Mouse (Mus musculus): ENCODE results near the gene Timm9. TPM values are rescaled to one million over a fixed set of nuclear protein-coding genes. Genes with fewer than 3 reads are reported as not detected.
A peak's percentile ranks its signal among the peaks of the same experiment; 100 is the strongest.

Timm9 gene
- 101 TPM in 2 replicates for polyA plus RNA-seq (2015; fragmentation: Nextera tagmentation; extraction: Ambion mirVana)

GRCm38 (mm10) chr12:71136130-71136973 lies at the start of gene Timm9, which contains the start of gene 2700049A03Rik:
Gene Timm9 (minus strand): TSS chr12:71136684.
Gene 2700049A03Rik (plus strand): TSS chr12:71136848.
- WGBS, result under 1% methylated on average over 52 of the region's 52 CpGs
- no peaks in the 10 kb centered on the region for H3K9me3 ChIP-seq (ENCODE audit: control insufficient read depth, low read length)

GRCm38 (mm10) chr12:71184396-71184795 lies 47.9 kb upstream of the Timm9 start:
- Histone ChIP-seq H3K4me1 (ENCODE audit: control insufficient read depth, insufficient read depth, low read length) (no peaks in the 10 kb centered on the region), H3K27me3 (replicated peaks; ENCODE audit: control insufficient read depth, insufficient read depth, low read length) (no peaks in the 10 kb centered on the region), H3K4me3 (ENCODE audit: low read length) (no peak overlapping the region), H3K9ac (ENCODE audit: low read depth, low read length) (no peak overlapping the region), H3K4me2 (ENCODE audit: low read depth, low read length) (no peak overlapping the region), H3K9me3 (ENCODE audit: control insufficient read depth, low read length) (no peaks in the 10 kb centered on the region), H3K27ac (ENCODE audit: low read length) (no peak overlapping the region), H3K36me3 (ENCODE audit: control insufficient read depth, insufficient read depth, low read length) (peaks cover 6% of the 10 kb centered on the region)
- no peak for ATAC-seq
- 98% methylated on average over 4 of the region's 4 CpGs for WGBS

More at GRCm38 (mm10) chr12:71136130-71136973, at the start of gene Timm9, which contains the start of gene 2700049A03Rik:
- Histone ChIP-seq H3K4me2 (ENCODE audit: low read depth, low read length) (peak within 1 kb of the TSS; percentile 94), H3K4me3 (ENCODE audit: low read length) (peak within 1 kb of the TSS; percentile 99), H3K9ac (ENCODE audit: low read depth, low read length) (peak within 1 kb of the TSS; percentile 97), H3K4me1 (ENCODE audit: control insufficient read depth, insufficient read depth, low read length) (peaks cover 9% of the 10 kb centered on the region), H3K27me3 (replicated peaks; ENCODE audit: control insufficient read depth, insufficient read depth, low read length) (no peaks in the 10 kb centered on the region), H3K36me3 (ENCODE audit: control insufficient read depth, insufficient read depth, low read length) (peaks cover 5% of the 10 kb centered on the region), H3K27ac (ENCODE audit: low read length) (peak within 1 kb of the TSS; percentile 73)
- peak; percentile 93 for ATAC-seq

GRCm38 (mm10) chr12:71183736-71184135 lies 47.3 kb upstream of the Timm9 start:
- Histone ChIP-seq H3K27ac (ENCODE audit: low read length) (no peak overlapping the region), H3K4me1 (ENCODE audit: control insufficient read depth, insufficient read depth, low read length) (no peaks in the 10 kb centered on the region), H3K9me3 (ENCODE audit: control insufficient read depth, low read length) (no peaks in the 10 kb centered on the region), H3K4me2 (ENCODE audit: low read depth, low read length) (no peak overlapping the region), H3K9ac (ENCODE audit: low read depth, low read length) (no peak overlapping the region), H3K27me3 (replicated peaks; ENCODE audit: control insufficient read depth, insufficient read depth, low read length) (no peaks in the 10 kb centered on the region), H3K36me3 (ENCODE audit: control insufficient read depth, insufficient read depth, low read length) (peaks cover 6% of the 10 kb centered on the region), H3K4me3 (ENCODE audit: low read length) (no peak overlapping the region)
- ATAC-seq, result no peak
- 93% methylated on average over 3 of the region's 3 CpGs for WGBS

GRCm38 (mm10) chr12:71169911-71170310 lies 33.4 kb upstream of the Timm9 start:
- no peaks in the 10 kb centered on the region for H3K9me3 ChIP-seq (ENCODE audit: control insufficient read depth, low read length)
- no peak overlapping the region for H3K4me2 ChIP-seq (ENCODE audit: low read depth, low read length)
- WGBS, result 96% methylated on average over 1 of the region's 1 CpGs
- no peaks in the 10 kb centered on the region for H3K4me1 ChIP-seq (ENCODE audit: control insufficient read depth, insufficient read depth, low read length)
- no peak overlapping the region for H3K9ac ChIP-seq (ENCODE audit: low read depth, low read length)
- no peak for ATAC-seq
- peaks cover 4% of the 10 kb centered on the region; the same call in 1 of the 2 replicates for H3K36me3 ChIP-seq (ENCODE audit: control insufficient read depth, insufficient read depth, low read length)
- no peak overlapping the region for H3K27ac ChIP-seq (ENCODE audit: low read length)
- H3K4me3 ChIP-seq (ENCODE audit: low read length), result no peak overlapping the region
- no peaks in the 10 kb centered on the region for H3K27me3 ChIP-seq (replicated peaks; ENCODE audit: control insufficient read depth, insufficient read depth, low read length)

GRCm38 (mm10) chr12:71164410-71164809 lies 27.9 kb upstream of the Timm9 start:
- no peaks in the 10 kb centered on the region for H3K36me3 ChIP-seq (ENCODE audit: control insufficient read depth, insufficient read depth, low read length)
- no peak overlapping the region for H3K9ac ChIP-seq (ENCODE audit: low read depth, low read length)
- H3K4me2 ChIP-seq (ENCODE audit: low read depth, low read length), result no peak overlapping the region
- 95% methylated on average over 9 of the region's 9 CpGs for WGBS
- no peak overlapping the region for H3K4me3 ChIP-seq (ENCODE audit: low read length)
- H3K9me3 ChIP-seq (ENCODE audit: control insufficient read depth, low read length), result no peaks in the 10 kb centered on the region
- ATAC-seq, result no peak
- H3K27ac ChIP-seq (ENCODE audit: low read length), result no peak overlapping the region
- no peaks in the 10 kb centered on the region for H3K27me3 ChIP-seq (replicated peaks; ENCODE audit: control insufficient read depth, insufficient read depth, low read length)
- no peaks in the 10 kb centered on the region for H3K4me1 ChIP-seq (ENCODE audit: control insufficient read depth, insufficient read depth, low read length)

GRCm38 (mm10) chr12:71157974-71158373 lies 21.5 kb upstream of the Timm9 start:
- no peaks in the 10 kb centered on the region for H3K4me1 ChIP-seq (ENCODE audit: control insufficient read depth, insufficient read depth, low read length)
- no peak overlapping the region for H3K4me2 ChIP-seq (ENCODE audit: low read depth, low read length)
- no peak for ATAC-seq
- H3K27ac ChIP-seq (ENCODE audit: low read length), result no peak overlapping the region
- no peaks in the 10 kb centered on the region for H3K27me3 ChIP-seq (replicated peaks; ENCODE audit: control insufficient read depth, insufficient read depth, low read length)
- H3K36me3 ChIP-seq (ENCODE audit: control insufficient read depth, insufficient read depth, low read length), result 0 out of 2 replicates have a peak, but pooled peaks cover 6% of the 10 kb centered on the region
- H3K4me3 ChIP-seq (ENCODE audit: low read length), result no peak overlapping the region
- H3K9ac ChIP-seq (ENCODE audit: low read depth, low read length), result no peak overlapping the region
- H3K9me3 ChIP-seq (ENCODE audit: control insufficient read depth, low read length), result no peaks in the 10 kb centered on the region
- WGBS, result 80% methylated on average over 6 of the region's 6 CpGs

- Histone ChIP-seq H3K9ac (ENCODE audit: low read depth, low read length) (no peak overlapping the region), H3K27me3 (replicated peaks; ENCODE audit: control insufficient read depth, insufficient read depth, low read length) (no peaks in the 10 kb centered on the region), H3K9me3 (ENCODE audit: control insufficient read depth, low read length) (no peaks in the 10 kb centered on the region), H3K27ac (ENCODE audit: low read length) (no peak overlapping the region), H3K4me1 (ENCODE audit: control insufficient read depth, insufficient read depth, low read length) (no peaks in the 10 kb centered on the region), H3K4me3 (ENCODE audit: low read length) (no peak overlapping the region), H3K36me3 (ENCODE audit: control insufficient read depth, insufficient read depth, low read length) (0 out of 2 replicates have a peak, but pooled peaks cover 6% of the 10 kb centered on the region), H3K4me2 (ENCODE audit: low read depth, low read length) (no peak overlapping the region)
- 92% methylated on average over 6 of the region's 6 CpGs for WGBS
- no peak for ATAC-seq
Measured at GRCm38 (mm10) chr12:71154979-71155378, 18.5 kb upstream of the Timm9 start.

GRCm38 (mm10) chr12:71150167-71150566 lies 13.7 kb upstream of the Timm9 start:
- Histone ChIP-seq H3K9ac (ENCODE audit: low read depth, low read length) (no peak overlapping the region), H3K9me3 (ENCODE audit: control insufficient read depth, low read length) (no peaks in the 10 kb centered on the region), H3K4me3 (ENCODE audit: low read length) (no peak overlapping the region), H3K36me3 (ENCODE audit: control insufficient read depth, insufficient read depth, low read length) (peaks cover 11% of the 10 kb centered on the region; the same call in 1 of the 2 replicates), H3K27ac (ENCODE audit: low read length) (no peak overlapping the region), H3K4me2 (ENCODE audit: low read depth, low read length) (no peak overlapping the region), H3K27me3 (replicated peaks; ENCODE audit: control insufficient read depth, insufficient read depth, low read length) (no peaks in the 10 kb centered on the region), H3K4me1 (ENCODE audit: control insufficient read depth, insufficient read depth, low read length) (no peaks in the 10 kb centered on the region)
- 91% methylated on average over 8 of the region's 8 CpGs for WGBS
- no peak for ATAC-seq

GRCm38 (mm10) chr12:71149456-71149855 lies 13.0 kb upstream of the Timm9 start:
- H3K4me2 ChIP-seq (ENCODE audit: low read depth, low read length), result no peak overlapping the region
- peaks cover 11% of the 10 kb centered on the region; the same call in 1 of the 2 replicates for H3K36me3 ChIP-seq (ENCODE audit: control insufficient read depth, insufficient read depth, low read length)
- 86% methylated on average over 6 of the region's 6 CpGs for whole genome bisulfite sequencing

More at GRCm38 (mm10) chr12:71149456-71149855, 13.0 kb upstream of the Timm9 start:
- Histone ChIP-seq H3K9ac (ENCODE audit: low read depth, low read length) (no peak overlapping the region), H3K9me3 (ENCODE audit: control insufficient read depth, low read length) (no peaks in the 10 kb centered on the region), H3K27ac (ENCODE audit: low read length) (no peak overlapping the region), H3K27me3 (replicated peaks; ENCODE audit: control insufficient read depth, insufficient read depth, low read length) (no peaks in the 10 kb centered on the region), H3K4me3 (ENCODE audit: low read length) (no peak overlapping the region), H3K4me1 (ENCODE audit: control insufficient read depth, insufficient read depth, low read length) (no peaks in the 10 kb centered on the region)
- no peak for ATAC-seq

All from intestine, embryonic 16.5 days (tissue).